Mouse (Mus musculus) megakaryocyte-erythroid progenitor cell, adult 5-6 weeks (primary cell): Measurements from ENCODE around the gene Pars2. TPM values are rescaled to one million over a fixed set of nuclear protein-coding genes. Genes with fewer than 3 reads are reported as not detected.

Experiments
- ATAC-seq: replicated peaks from 2 replicates; pipeline ENCODE4 v1.8.0; 2016; ENCODE audit warnings: mild to moderate bottlenecking, inconsistent platforms; ENCODE audit not compliant: severe bottlenecking, poor library complexity, low FRiP score, low TSS enrichment
- total RNA-seq, 2 experiments: library from RNA; stranded (forward) in 1 of 2; stranded (reverse) in 1 of 2; fragments of 200-1000, 215-1000 nt in 1 of 2; fragments of >200 nt in 1 of 2; fragmentation: Nextera tagmentation in 1 of 2; gene quantifications; 2 replicates each; pipeline ENCODE4 v1.2.3; 2014 to 2017

Gene Pars2
- total RNA-seq (2014; fragmentation: Nextera tagmentation) (6.9 and 9.0 TPM in 2 replicates), total RNA-seq (2017) (5.9 and 6.4 TPM in 2 replicates)

DNA sequence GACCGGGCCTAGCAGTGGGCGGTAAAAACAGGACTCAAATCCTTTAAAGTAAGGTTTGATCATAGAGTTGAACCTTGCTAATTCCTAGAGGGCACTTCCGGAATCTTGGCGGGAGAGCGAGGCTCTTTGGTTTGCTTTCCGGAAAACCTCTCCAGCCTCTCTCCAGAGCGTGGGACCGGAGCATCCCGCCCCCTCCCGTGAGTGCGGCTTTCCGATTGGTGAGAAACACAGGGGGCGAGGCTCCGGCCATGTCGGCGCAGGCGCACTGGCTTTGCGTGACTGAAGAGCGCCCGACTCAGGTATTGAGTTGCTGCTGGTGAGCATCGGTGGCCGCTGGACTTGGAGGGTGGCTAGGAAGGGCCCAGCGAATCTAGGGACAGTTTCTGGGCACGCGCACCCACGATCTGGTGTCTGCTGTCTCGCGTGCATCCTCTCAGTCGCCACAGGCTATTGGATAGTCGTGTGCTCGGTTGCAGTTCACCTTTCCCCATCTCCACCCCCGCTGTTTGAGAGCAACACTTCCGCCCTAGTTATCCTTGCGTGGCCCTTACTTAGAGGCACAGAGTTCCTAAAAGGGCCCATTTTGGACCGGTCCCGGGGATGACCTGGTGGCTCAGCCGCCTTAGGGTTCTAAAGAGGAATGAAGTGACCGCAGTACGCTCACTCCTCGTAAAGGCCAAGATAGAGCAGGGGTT lies at the start of gene Pars2:
TSS of gene Pars2 (plus strand) at position 237 of the 695 bp plus-strand sequence.
- peak; percentile 96 for ATAC-seq

DNA sequence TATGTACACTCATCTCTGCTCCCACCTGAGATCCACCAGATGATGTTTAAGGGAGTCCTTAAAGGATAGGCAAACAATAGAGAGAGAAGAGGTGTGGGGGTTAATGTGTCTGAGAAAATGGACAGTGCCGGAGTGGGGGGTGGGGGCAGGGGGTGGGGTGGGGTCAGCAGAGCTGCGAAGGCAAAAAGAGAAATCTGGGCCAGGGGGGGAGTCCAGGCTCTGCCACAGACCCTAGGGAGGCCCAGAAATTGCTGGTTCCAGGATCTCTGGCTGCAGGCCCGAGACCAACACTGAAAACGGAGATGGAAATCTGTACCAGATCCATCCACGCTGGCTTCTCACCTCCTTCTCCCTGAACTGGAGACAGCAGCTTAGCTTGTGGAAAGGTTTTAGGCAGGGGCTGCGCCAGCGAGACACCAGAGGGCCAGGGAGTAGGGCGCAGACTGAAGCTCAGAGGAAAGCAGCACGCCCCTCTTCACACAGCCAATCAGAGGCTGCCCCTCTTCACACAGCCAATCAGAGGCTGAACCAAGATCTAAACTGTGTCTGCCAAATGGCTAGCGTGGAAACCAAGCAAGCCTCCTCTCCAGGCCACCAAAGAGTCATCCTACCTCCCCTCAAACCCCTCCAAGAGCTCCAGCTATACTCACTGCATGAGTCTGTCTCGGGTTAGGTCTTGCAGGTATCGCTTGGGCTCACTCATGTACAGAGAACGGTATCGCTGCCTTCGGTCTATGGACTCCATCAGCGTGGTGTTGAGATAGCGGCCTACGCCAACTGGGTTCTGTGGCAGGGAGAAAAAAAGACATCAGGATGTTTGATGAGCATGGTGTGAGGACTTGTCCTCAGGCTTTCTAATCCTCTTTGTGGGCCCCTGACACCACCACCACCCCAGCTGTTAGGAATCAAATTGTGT lies 44.0 kb upstream of the Pars2 start:
- 0 out of 2 replicates have a peak, but pooled peaks have one; percentile 52 for ATAC-seq

DNA sequence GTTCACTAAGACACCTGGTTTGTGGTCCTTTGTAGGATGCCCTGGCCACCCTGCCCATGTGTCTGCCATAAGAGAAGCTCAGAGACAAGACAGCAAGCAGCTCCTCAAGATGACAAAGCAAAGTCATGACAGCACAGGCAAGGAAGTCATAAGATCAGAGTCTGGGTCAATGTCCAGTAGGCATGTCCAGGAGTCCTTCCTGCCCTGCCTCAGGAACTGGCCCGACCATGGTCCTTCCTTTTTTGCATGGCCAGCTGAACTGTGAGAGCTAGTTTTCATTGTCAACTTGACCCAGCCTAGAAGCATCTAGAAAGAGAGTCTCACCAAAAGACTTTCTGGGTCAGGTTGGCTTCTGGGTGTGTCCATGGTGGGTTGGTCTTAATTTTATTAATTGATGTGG lies 43.0 kb upstream of the Pars2 start:
- no peak for ATAC-seq

DNA sequence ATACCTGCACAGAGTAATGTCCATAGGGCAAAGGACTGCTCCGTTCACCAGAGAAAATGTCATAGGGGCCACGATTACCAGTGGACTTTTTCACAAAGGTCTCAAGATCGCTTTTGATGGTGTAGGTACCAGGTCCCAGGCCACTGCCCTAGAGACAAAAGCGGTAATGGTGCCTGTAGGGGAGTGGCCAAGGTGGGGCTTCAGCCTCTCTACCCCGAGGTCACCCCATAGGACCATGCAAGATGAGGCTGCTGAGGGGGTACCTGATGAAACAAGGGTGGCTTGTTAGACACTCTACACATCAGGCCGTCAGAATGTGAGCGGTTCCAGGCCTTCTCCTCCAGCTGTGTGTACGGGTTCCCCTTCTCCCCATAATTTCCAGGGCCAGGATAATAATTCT lies 37.8 kb upstream of the Pars2 start:
- ATAC-seq = no peak

DNA sequence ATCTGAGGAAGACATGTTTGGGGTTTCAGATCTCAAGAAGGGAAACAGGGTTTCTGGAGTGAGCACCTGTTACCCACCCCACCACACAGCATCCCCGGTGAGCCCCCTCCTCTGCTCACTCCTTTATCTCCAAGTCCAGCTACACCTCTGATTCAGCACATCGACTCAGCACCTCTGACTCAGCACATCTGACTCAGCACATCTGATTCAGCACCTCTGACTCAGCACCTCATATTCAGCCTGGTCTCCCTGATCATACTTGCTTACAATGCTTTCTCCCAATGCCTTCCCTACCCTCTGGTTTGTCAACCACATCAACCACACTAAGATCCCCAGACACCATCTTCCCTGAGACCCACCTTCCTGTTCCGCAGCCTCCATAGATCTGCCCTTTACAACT lies 37.3 kb upstream of the Pars2 start:
- ATAC-seq = no peak

DNA sequence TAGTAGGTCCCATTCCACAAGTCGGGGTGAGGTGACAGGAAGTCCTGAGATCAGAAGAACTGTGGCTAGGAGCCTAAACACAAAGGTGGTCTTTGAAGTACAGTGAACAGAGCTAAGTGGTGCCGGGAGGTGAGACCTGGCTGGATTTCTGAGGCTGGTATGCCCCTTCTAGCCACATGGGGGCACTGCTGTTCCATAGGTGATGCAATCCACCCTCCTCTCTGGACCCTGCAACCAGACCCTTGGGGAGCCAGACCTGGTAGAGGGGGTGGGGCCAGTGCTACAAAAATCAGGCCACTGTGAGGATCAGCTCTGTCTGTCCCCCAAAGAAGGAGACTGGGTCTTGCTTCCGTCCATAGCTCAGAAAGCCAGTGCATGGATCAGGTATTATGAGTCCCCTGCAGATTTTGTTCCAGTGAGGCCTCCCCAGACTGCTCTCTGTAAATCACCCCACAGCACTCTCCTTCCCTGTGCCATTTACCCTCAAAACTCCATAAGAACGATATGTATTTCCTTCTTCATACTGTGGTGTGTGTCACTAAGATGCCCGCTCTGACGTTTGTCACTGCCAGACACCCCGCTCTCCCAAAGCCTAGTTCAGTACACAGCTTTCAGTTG lies 36.6 kb upstream of the Pars2 start:
- peak; percentile 79 for ATAC-seq

DNA sequence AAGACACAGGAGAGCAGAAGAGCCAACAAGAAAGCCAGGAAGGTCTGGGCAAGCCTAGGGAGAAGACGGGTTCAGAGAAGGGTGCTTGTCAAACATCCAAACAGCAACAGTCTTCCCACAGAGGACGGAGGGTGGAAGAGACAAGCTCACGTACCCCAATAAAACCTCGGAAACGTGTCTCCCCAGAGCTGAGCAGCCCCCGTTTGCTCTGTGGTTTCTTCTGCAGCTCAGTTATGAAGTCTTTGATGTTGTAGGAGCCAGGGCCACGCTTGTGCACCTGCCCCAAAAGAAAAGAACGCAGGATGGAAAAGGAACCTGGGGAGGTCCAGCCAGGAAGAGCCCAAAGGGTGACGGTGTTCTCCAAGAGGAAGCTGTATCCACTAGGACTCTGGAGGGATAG lies 36.0 kb upstream of the Pars2 start:
- ATAC-seq = no peak

DNA sequence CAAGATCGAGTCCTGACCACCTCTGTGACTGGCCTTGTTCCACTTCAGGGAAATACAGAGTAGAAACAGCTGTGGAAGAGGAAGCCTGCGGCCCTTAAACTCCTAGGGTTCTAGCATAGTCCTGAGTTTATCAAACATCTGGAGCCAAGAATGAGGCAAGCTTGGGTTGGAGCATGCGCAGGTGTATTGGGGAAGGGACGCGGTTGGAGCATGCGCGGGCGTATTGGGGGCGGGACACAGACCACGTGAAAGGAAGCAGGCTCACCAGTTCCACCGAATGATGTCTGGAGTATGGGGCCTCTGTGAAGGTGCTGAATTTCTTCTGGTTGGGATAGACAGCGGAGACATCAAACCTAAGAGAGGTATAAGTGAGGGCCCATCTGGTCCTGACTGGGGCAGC lies 35.2 kb upstream of the Pars2 start:
- ATAC-seq = no peak

DNA sequence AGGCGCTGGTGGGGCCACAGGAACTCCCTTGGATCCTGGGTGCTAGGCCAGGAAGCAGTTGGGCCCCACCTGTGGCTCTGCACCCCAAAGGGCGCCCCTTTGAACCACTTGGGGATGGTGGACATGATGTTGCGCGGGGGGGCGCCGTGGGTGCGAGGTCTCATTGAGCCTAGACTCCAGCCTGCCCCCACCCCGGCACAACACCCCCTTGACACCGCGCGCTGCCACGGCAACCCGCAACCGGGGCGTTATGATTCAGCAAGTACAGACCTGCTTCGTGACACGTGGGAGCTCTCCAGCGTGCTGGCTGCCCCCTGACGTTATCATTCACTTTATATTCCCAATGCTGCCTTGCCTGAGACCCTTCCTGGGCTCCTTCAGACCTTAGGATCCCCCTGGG lies 33.8 kb upstream of the Pars2 start, which contains the start of gene Lexm:
TSS of gene Lexm (minus strand) at position 186 of the 400 bp plus-strand sequence.
- no peak for ATAC-seq

DNA sequence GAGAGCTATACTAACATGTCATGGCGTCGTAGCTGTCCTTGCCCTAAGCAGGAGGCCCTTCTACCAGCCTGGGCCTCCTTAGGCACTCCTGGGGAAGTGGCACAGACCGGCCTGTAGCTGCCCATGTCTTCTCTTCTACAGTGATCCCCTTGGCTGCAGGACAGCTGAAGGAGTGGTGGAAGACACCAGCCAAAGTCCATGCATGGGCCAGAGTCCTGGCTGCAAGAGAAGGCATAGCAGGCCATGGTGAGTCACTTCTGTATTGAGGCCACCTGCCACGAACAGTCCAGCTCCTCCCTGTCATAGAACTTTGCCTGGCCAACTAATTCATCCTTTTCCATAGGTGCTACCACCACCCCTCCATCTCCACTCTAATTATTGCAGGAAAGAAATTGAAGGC lies 32.0 kb upstream of the Pars2 start:
- no peak for ATAC-seq

DNA sequence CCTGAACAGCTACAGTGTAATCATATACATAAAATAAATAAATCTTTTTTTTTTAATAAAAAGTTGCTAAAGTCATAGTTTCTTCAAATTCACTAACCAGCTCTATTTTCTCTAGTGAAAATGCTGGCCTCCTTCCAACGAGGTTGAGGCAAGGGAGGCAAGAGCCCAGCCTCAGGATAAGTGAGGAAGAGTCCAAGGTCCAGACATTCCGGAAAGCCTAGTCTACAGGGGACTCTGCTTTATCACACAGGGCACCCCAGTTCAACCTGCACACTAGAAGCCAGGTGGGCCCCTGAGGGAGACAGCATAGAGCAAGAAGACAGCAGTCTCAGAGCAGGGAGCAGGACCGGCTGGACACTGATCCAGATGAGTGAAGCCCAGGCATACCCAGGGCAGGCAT lies 29.4 kb upstream of the Pars2 start:
- ATAC-seq = no peak

DNA sequence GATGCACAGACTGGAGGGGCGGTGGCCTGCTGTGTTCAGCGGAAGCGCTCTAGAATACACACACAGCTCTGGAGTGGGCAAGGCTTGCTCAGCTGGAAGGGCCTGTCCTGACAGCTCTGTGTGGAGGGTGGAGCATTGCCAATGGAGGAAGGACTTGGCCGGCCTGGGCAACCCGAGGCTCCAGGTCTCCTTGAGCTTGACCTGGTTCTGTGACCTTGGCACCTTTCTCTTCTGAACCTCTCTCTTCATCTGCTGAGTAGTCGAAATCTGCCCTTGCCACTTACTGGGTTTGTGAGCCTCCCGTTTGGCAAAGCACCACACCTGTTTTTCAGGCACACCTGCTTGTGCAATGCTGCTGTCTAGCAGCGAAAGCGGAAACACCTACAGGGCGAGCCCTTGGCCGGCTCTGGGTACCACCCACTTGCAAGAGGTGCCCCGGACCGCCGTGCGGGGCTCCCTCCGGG lies 28.8 kb upstream of the Pars2 start, which contains the start of gene Ttc22:
TSS of gene Ttc22 (plus strand) at position 403 of the 464 bp plus-strand sequence.
- no peak for ATAC-seq

DNA sequence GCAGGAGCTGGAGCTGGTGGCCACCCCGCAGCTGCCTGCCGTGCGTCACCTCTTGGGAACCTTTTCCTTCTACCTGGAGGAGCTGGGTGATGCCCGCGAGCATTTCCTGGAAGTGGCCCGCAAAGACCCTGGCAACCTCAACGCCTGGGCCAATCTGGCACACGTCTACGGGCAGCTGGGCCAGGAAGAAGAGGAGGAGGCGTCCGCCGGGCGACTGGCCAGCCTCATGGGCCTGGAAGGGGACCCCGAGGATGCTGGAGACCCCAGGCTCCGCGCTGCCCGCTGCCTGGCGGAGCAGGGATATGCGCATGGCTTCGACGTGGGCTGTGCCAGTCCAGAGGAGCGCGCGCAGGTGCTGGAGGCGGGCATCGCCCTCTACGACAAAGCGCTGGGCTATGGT lies 28.2 kb upstream of the Pars2 start:
- ATAC-seq = no peak

DNA sequence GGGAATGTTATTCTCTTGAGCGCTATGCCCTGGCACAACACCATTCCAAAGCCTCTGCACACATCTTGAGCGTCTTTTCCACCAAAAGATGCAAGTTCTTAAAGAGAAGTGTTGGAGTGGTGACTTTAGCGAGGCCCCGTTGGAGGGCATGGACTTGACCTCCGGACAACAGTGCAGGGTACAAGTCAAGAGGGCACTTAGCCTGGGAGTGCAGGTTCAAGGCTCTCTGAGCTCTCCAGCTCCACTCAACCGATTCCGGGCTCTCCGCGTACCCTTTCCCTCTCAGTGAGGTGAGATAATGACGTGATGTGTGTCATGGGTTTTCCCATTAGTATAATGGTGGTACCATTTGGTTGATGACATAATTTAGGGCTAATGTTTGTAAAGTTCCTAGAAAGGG lies 26.6 kb upstream of the Pars2 start:
- no peak for ATAC-seq

DNA sequence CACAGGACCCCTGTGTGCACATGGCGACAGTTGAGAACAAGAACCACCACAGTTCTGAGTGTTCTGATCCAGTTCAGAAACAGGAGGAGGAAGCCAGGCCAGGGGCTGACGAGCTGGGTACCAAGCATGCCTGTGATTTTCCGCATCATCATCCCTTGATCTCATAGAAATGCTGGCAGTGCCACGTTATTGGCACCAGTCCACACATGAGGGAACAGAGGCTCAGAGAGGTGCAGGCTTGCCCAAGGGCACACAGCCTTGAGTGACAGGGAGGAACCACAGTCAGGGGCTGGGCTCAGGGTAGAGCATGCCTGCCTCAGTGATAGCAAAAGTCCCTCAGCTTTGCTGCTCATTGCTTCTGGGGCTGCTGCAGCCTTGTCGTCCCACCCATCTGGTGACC lies 23.1 kb upstream of the Pars2 start:
- ATAC-seq = no peak

DNA sequence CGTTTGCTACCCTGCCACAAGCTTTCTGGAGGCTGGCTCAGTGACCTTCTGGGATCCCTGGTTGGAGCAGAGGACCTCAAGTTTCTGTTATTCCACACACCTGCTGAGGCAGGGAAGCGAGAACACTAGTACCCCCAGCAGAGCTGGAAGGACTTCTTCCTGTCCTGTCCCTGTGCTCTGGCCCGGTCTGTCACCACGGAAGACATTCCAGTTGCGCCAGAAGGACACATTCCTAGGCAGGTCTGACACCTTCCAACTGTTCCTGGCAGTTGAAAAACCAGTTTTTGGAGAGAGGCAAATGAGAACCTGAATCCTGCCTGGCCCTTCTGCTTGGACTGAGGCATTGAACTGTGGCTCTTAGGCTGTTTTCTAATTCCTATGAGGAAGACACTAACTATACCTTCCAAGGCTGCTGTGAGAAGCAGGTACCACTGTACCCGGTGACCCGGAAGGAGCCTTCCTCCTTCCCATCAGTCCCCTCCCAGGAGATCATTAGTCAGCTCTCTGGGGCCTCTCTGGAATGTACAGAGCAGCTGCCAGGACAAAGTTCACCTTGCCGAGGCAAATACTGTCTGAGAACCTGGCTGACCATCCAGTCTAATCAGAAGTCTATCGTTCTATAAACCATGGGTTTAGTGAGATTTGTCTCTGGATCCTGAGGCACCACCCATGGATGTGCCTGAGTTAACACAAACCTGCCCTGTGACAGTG lies 22.1 kb upstream of the Pars2 start:
- no peak for ATAC-seq

DNA sequence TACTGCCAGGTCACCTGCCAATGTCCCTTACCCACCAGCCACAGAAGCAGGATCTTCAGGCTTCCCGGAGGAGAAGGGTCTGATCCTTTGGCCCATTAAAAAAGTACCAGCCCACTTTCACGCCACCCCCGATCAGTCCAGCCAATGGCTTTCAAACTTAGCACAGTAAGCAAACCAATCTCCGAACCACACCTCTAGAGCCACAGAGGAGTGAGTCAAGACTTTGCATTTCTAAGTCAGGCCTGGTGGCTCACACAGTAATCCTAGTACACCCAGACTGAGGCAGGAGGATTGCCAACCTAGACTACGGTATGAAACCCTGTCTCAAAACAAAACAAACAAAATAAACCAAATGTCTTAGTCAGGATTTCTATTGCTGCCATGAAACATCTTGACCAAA lies 21.5 kb upstream of the Pars2 start:
- no peak for ATAC-seq

DNA sequence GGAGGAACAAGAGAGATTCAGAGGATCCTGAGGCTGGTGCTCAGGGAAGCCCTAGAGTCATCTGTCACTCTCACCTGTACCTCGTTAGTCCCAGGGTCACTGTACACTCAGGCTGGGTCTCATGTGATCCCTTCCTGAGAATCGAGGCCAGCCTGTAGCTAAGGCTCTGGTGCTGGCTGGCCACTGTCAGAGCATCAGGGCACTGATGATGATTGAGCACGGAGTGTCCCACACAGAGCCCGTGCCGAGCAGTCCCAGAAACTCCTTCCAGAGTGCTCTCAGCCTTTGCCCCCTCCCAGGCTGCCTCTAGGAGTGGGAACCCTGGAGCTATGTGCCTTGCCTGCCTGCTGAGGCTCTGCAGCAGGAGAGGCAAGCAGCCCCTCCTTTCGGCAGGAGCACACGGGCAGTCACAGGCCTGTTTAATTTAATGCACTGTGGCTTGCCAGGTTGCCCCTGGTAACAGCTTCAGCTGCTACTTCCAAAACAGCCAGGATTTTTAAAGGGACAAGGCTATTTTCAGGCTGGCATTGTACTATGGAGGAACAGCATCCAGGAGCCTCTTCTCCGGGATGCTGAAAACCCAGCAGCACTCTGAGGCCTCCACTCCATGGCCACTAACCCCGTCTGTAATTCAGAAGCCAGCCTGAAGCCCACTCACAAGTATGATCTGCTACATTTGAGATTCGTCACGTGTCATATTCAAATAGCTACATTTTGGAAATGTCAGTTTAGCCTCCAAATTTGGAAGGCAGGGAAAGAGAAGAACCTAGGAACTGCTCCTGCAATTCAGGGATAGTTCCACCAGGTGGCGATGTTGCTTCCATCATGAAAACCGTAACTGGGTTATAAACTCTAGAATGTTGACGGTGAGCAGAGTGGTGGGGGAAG lies 20.3 kb upstream of the Pars2 start:
- no peak for ATAC-seq

DNA sequence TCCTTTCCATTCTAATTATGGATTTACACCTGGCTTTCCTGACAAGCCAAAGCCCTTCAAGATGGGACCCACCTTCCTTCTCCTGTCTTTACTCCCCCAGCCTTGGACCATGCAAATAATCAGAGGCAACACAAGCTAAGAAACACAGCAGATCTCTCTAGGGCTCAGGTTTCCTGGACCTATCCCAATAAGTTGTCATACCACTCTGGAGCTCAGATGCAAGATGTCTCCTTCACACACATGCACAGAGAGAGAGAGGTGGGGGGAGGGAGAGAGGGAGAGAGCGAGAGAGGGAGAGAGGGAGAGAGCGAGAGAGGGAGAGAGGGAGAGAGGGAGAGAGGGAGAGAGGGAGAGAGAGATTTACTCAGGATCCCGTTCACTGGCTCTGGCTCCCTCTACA lies 18.6 kb upstream of the Pars2 start:
- no peak for ATAC-seq
